Mouse (Mus musculus) CD4-positive naive resting alpha-beta T cell, adult 57 days (primary cell): Measurements from ENCODE around the gene 4930505A04Rik. TPM values are rescaled to one million over a fixed set of nuclear protein-coding genes. Genes with fewer than 3 reads are reported as not detected.

Experiments
- total RNA-seq: library from RNA; stranded (reverse); gene quantifications from one replicate; pipeline ENCODE4 v1.2.4, GENCODE M21; 2023

Gene 4930505A04Rik
- not detected for total RNA-seq

GRCm38 (mm10) chr11:30471751-30472593, at the start of gene 4930505A04Rik:
4930505A04Rik (minus strand) TSS chr11:30471827.

Other genes starting within 250 kb of the 4930505A04Rik start
- gene Sptbn1, start 203.7 kb downstream of the 4930505A04Rik start, total RNA-seq: 302 TPM
- 0.95 TPM for gene Acyp2, start 177.8 kb upstream of the 4930505A04Rik start, total RNA-seq